Mouse (Mus musculus) large intestine, adult 2 months (tissue): ENCODE results near the gene Phf11a. TPM values are rescaled to one million over a fixed set of nuclear protein-coding genes. Genes with fewer than 3 reads are reported as not detected.
"Not testable (repeated sequence)": the region's sequence is repeated elsewhere in the genome, so short reads cannot be mapped to it uniquely, and the experiment has no call there.

Experiments
- DNase-seq: peaks from one replicate; pipeline ENCODE4 v3.0.0-alpha.2; 2012; ENCODE audit warnings: low read depth, low spot score
- WGBS: fragments of 180-500 bp; shearing (Covaris S2); methylation state at CpG from one replicate; pipeline ENCODE4 v1.1.7; 2018; 5-methylcytosine and 5-hydroxymethylcytosine counted together
- polyA plus RNA-seq: library from polyadenylated mRNA; depleted of rRNA; stranded (reverse); fragments of >200 nt; gene quantifications from 2 replicates; pipeline ENCODE4 v1.2.3, GENCODE M21; 2012; rRNA removed

Gene Phf11a
- polyA plus RNA-seq, result 0.48 and 0.92 TPM in 2 replicates

DNA sequence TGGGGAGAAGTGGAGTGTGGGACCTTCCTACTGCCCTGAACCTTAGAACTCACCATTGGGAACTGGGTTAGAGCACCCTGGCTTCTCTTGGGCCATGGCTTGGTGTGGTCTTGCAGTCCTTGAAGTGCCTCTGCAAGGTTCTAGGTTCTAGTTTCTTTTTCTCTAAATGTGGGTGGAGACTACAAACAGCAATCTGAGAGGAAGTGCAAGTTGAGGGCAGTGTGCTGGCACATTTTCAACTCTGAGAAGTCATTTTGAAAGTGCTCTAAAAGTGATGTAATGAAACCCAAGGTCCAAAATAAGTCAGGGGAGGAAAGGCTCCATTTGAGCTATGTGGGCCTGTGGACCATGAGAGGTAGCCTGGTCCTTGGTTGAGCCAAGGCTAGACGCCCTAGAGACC lies at the start of gene Phf11a:
Phf11a (minus strand) TSS at position 132 of the 400 bp plus-strand sequence.
- 81% methylated on average over 1 of the region's 1 CpGs for WGBS
- DNase-seq, result not testable (repeated sequence)

- DNase-seq, result not testable (repeated sequence)
- 73% methylated on average over 1 of the region's 1 CpGs for WGBS
Measured at GRCm38 (mm10) chr14:59341189-59341588, 43.9 kb upstream of the Phf11a start, which contains the start of gene Phf11b. TSS of gene Phf11b (minus strand) at chr14:59341351.

DNA sequence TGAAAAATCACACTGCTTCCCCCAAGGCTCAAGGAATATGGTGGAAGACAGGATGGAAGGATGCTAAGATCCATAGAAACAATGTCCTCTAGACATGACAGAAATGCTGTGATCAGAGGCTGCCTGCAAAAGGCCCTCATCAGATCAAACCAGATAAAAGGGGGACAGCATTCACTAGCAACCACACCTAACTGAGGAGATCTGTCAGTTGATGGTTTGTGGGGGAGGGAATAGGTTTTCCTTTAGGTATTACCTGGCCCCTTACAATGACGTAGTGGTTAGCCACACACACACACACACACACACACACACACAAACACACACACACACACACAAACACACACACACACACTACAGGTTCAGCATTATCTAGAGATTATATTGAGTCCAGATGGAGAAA lies 42.2 kb upstream of the Phf11a start:
- DNase-seq, result no peak
- WGBS, result 100% methylated on average over 1 of the region's 1 CpGs

DNA sequence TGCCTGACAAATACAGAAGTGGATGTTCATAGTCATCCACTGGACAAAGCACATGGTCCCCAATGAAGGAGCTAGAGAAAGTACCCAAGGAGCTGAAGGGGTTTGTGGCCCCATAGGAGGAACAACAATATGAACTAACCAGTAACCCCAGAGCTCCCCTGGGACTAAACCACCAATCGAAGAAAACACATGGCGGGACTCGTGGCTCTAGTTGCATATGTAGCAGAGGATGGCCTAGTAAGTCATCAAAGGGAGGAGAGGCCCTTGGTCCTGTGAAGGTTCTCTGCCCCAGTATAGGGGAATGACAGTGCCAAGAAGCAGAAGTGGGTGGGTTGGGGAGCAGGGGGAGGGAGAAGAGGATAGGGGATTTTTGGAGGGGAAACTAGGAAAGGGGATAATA lies 38.7 kb upstream of the Phf11a start:
- DNase-seq, result not testable (repeated sequence)
- WGBS, result 83% methylated on average over 3 of the region's 3 CpGs

GRCm38 (mm10) chr14:59330499-59330898 lies 33.2 kb upstream of the Phf11a start:
- not testable (repeated sequence) for DNase-seq
- 21% methylated on average over 3 of the region's 3 CpGs for WGBS

GRCm38 (mm10) chr14:59319970-59320369 lies 22.6 kb upstream of the Phf11a start:
- not testable (repeated sequence) for DNase-seq
- 83% methylated on average over 6 of the region's 6 CpGs for WGBS

DNA sequence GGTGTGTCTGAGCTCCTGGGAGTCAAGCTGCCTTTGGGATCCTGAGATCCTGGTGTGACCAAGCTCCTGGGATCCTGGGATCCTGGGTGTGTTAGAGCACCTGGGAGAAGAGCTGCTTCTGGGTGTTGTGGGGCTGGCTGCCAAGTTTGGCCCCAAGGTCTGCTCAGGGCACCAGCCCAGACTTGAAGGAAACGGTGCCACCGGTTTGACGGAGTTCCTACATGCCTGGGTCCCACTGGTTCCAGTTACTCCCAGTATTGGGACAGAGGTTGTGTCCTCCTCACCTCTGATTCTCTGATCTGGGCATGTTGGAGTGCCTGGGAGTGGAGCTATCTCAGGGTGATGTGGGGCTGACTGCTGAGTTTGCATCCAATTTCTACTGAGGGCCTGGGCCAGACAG lies 21.7 kb upstream of the Phf11a start:
- not testable (repeated sequence) for DNase-seq
- WGBS, result 66% methylated on average over 3 of the region's 3 CpGs

GRCm38 (mm10) chr14:59291769-59292168 lies 5.6 kb downstream of the Phf11a start:
- not testable (repeated sequence) for DNase-seq

- 77% methylated on average over 4 of the region's 4 CpGs for WGBS
- not testable (repeated sequence) for DNase-seq
Measured at GRCm38 (mm10) chr14:59274961-59275360, 22.4 kb downstream of the Phf11a start.

GRCm38 (mm10) chr14:59260056-59260455 lies 37.3 kb downstream of the Phf11a start, which contains the start of gene Gm6904:
TSS of gene Gm6904 (minus strand) at chr14:59260216.
- DNase-seq, result no peak
- 24% methylated on average over 3 of the region's 3 CpGs for WGBS

- 86% methylated on average over 1 of the region's 1 CpGs for WGBS
- not testable (repeated sequence) for DNase-seq
Measured at GRCm38 (mm10) chr14:59255861-59256260, 41.5 kb downstream of the Phf11a start.

DNA sequence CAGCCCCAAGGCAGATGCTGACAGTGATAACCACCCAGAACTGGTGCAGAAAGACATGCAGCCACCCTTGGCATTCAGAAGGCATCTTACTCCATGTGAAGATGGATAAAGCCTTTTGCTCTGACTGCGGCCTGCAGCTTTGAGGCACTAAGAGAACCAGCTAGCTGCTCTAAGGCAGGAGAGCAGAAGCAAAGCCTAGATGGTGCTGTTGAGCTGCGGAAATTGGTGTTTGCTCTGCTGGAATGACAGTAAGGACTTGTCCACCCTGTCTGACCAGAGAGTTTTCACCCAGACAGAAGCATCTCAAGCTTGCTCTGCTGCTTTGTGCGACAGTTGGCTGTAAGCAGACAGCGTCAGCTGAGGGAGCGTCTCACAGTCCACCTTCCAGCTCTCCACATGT lies 47.0 kb downstream of the Phf11a start:
- 43% methylated on average over 5 of the region's 5 CpGs for WGBS
- DNase-seq, result not testable (repeated sequence)

DNA sequence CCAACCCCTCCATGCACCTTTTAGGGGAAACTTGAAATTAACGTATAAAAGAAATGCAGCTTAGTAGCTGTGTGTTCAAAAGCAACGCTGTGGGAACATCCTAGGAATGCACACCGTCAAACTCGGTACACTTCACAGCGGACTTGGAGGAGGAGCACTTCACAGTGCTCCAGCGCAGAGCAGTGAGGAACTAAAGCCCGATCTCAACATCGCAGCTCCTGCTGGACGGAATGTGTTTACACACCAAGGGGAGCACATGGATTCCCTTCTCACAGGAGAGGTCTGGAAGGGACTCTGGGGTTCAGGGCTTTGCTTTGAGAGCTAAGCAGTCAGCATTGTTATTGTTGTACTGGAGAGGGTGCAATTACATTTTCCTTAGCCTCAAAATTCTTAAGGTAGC lies 63.7 kb downstream of the Phf11a start:
- 91% methylated on average over 9 of the region's 9 CpGs for WGBS
- DNase-seq, result no peak

- WGBS, result 42% methylated on average over 5 of the region's 5 CpGs
- DNase-seq, result no peak
Measured at GRCm38 (mm10) chr14:59232003-59232402, 65.3 kb downstream of the Phf11a start.

DNA sequence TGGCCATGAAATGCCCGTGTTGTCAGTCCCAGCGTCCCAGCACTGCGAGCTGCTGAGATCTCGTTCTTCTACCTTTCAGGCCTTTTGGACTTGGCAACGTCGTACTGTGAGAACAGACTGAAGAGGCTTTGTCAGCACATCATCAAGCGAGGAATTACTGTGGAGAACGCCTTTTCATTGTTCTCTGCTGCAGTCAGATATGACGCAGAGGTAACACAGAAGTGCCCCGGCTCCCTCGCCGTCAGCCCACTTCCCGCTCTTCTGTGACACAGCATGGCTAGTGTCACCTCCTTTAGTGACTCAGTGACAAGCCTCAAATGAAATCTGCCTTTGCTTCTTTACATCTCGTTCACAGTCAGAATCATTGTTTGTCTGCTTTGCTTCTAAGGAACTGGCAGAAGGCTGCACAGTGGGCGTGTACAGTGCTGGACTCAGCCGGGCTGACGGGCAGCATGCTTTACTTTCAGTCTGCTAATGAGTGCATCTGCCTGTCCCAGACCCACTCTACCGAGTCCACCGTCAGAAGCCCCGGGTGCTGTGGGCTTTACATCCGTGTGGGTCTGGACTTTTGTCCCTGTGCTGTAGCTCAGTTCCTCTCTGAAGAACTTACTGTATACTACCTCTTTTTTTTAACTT lies 66.9 kb downstream of the Phf11a start:
- DNase-seq, result no peak
- 88% methylated on average over 21 of the region's 21 CpGs for WGBS

DNA sequence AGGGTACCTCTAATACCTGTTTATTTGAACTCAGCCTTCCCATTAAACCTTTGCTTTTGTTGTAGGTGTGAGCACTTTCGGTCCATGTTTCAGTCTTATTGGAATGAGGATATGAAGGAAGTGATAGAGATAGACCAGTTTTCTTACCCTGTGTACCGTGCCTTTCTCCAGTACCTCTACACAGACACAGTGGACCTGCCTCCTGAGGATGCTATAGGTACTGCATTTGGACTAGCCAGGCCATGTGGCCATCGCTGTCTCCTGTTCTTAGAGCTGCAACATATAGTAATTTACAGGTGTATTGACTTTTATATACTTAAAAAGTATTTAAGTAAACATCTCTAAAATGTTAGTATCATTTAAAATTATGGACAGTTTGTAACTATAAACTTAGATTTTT lies 67.5 kb downstream of the Phf11a start:
- no peak for DNase-seq
- 92% methylated on average over 3 of the region's 3 CpGs for WGBS

Other genes starting within 250 kb of the Phf11a start
- gene 1700129C05Rik, start 154.6 kb downstream of the Phf11a start, polyA plus RNA-seq, result not detected in 2 replicates
- not detected in 2 replicates for gene Gm5142, start 118.8 kb downstream of the Phf11a start, polyA plus RNA-seq
- 13.9 and 24.3 TPM in 2 replicates for gene Rcbtb1, start 96.3 kb downstream of the Phf11a start, polyA plus RNA-seq
- gene Gm6904, start 37.3 kb downstream of the Phf11a start, polyA plus RNA-seq, result not detected in 2 replicates
- 1.4 and 1.5 TPM in 2 replicates for gene Phf11b, start 43.8 kb upstream of the Phf11a start, polyA plus RNA-seq
- gene Phf11d, start 67.9 kb upstream of the Phf11a start, polyA plus RNA-seq, result 3.0 and 4.3 TPM in 2 replicates
- gene Phf11c, start 97.9 kb upstream of the Phf11a start, polyA plus RNA-seq, result 0.52 and 0.86 TPM in 2 replicates
- 2.5 and 4.1 TPM in 2 replicates for gene Setdb2, start 143.4 kb upstream of the Phf11a start, polyA plus RNA-seq
- gene Cab39l, start 143.4 kb upstream of the Phf11a start, polyA plus RNA-seq, result 8.4 and 8.6 TPM in 2 replicates